Mouse (Mus musculus) testis, adult 2 months (tissue): ENCODE results near the gene Fam43b. TPM values are rescaled to one million over a fixed set of nuclear protein-coding genes. Genes with fewer than 3 reads are reported as not detected.

Experiments used
- H3K27ac ChIP-seq: fragments of 200-500 bp; 2 replicates; pipeline ENCODE4 v1.5.1; 2012; ENCODE audit warnings: low read depth, low read length; ENCODE audit not compliant: control insufficient read depth, insufficient read depth
- H3K27me3 ChIP-seq: fragments of 200-500 bp; 2 replicates; pipeline ENCODE4 v1.6.1; 2012; ENCODE audit warnings: mild to moderate bottlenecking, low read length, moderate library complexity; ENCODE audit not compliant: control insufficient read depth, insufficient read depth
- H3K36me3 ChIP-seq: fragments of 200-500 bp; 2 replicates; pipeline ENCODE4 v1.6.1; 2012; ENCODE audit warnings: mild to moderate bottlenecking, low read length; ENCODE audit not compliant: control insufficient read depth, insufficient read depth
- H3K4me1 ChIP-seq: fragments of 200-500 bp; 2 replicates; pipeline ENCODE4 v1.6.1; 2012; ENCODE audit warnings: low read length; ENCODE audit not compliant: control insufficient read depth, insufficient read depth
- H3K4me3 ChIP-seq: fragments of 200-500 bp; 2 replicates; pipeline ENCODE4 v1.5.1; 2012; ENCODE audit warnings: low read depth, mild to moderate bottlenecking, low read length, moderate library complexity, mixed read lengths; ENCODE audit not compliant: control insufficient read depth
- CTCF ChIP-seq: fragments of 200-500 bp; IDR thresholded peaks from 2 replicates; pipeline ENCODE4 v1.5.1; 2012; ENCODE audit warnings: low read depth, mild to moderate bottlenecking, inconsistent platforms, low read length, moderate library complexity; ENCODE audit not compliant: control insufficient read depth, insufficient read depth, insufficient replicate concordance
- POLR2A ChIP-seq: fragments of 200-500 bp; IDR thresholded peaks from 2 replicates; pipeline ENCODE4 v1.6.1; 2012; ENCODE audit warnings: low read depth, mild to moderate bottlenecking, inconsistent platforms, low read length, moderate library complexity; ENCODE audit not compliant: control insufficient read depth
- polyA plus RNA-seq: library from polyadenylated mRNA; depleted of rRNA; stranded (reverse); fragments of >200 nt; gene quantifications from 2 replicates; pipeline ENCODE4 v1.2.3, GENCODE M21; 2012

Gene Fam43b
- polyA plus RNA-seq, 1 experiment: not detected

DNA sequence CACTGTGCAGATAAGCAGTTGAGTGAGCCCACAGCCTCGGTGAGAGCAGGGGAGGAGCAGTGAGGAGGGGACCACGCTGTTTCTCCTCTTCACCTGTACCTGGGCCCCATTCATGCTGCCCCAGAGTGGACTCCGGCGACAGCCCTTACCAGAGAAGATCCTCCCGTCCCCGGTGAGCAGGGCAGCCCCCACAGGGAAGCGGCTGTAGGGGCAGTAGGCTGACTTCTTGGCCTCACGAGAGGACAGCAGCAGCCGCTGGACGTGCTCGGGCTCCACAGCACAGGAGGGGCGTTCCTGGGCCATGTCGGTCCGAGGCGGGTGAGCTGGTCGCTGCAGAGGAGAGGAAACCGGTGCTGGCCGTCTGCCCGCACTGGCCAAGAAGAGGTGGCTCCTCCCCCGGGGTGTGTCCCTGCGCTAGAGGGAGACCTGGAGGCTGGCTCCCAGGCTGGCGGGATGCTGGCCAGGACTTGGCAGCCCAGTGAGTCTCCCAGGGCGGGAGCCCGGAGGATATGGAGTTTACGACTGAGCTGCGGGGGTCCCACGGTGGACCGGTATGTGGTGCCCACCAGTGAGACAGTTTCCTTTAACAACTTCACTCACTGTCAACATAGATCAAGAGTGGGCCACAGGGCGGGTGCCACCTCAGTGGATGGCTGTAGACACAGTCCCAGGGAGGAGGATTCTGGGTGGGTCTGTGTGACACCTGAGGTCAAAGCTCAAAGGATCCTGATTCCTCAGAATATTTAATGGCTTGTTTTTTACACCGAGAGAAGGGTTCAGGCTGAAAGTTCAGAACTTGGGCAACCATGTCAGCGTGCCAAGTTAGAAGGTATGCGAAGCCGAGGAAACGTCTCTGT is 28.5 kb downstream of the Fam43b start, which contains the start of gene Cda:
Cda (minus strand) TSS at position 352 of the 857 bp plus-strand sequence.
- Histone ChIP-seq H3K4me1 (peaks cover 3% of the 10 kb centered on the region), H3K4me3 (no peak within 1 kb of the TSS), H3K36me3 (no peaks in the 10 kb centered on the region), H3K27me3 (no peaks in the 10 kb centered on the region), H3K27ac (no peak within 1 kb of the TSS)
- TF ChIP-seq CTCF: no peak
- TF ChIP-seq POLR2A: no peak

DNA sequence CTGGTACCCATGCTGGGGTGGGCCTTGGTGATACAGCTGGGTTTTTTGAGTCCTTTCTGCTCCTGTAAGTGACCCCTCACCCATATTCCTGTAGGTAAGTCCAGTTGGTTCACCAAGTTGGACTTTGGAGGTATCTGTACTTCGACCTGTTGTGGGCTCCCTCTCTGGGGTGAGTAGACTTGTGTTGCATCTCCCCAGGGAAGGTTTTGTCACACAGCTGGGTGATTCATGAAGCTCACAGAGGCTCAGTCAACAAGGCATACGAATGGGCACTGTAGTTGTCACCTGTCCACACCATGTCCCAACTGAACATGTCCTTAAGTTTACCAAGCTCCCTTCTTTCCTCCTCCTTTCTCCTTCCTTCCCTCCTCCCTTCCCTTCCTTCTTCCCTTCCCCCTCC is 29.8 kb downstream of the Fam43b start:
- no peaks in the 10 kb centered on the region for H3K27me3 ChIP-seq
- H3K27ac ChIP-seq: no peak overlapping the region
- TF ChIP-seq CTCF: no peak
- no peak for TF ChIP-seq POLR2A
- H3K4me1 ChIP-seq: peaks cover 3% of the 10 kb centered on the region
- no peak overlapping the region for H3K4me3 ChIP-seq
- no peaks in the 10 kb centered on the region for H3K36me3 ChIP-seq

DNA sequence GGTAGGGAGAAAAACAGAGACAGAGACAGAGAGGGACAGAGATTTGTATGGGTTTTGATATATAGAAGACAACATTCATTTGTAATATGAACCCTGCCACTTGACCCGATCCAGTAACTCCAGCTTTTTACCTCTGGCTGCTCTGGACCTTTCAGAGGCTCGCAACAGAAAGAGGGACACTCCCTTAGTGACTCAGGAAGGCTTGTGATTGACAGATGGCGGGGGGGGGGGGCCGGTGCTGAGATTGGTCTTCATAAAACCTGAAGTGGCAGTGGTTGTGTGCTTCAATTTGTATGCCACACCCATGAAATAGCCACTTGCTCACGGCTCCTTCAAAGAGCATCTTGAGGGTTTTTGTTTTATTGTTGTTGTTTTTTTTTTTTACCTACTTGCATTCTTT is 32.8 kb downstream of the Fam43b start:
- Histone ChIP-seq H3K4me3 (no peak overlapping the region), H3K27ac (no peak overlapping the region), H3K27me3 (no peaks in the 10 kb centered on the region), H3K4me1 (peaks cover 2% of the 10 kb centered on the region), H3K36me3 (no peaks in the 10 kb centered on the region)
- TF ChIP-seq CTCF (no peak), POLR2A (no peak)

DNA sequence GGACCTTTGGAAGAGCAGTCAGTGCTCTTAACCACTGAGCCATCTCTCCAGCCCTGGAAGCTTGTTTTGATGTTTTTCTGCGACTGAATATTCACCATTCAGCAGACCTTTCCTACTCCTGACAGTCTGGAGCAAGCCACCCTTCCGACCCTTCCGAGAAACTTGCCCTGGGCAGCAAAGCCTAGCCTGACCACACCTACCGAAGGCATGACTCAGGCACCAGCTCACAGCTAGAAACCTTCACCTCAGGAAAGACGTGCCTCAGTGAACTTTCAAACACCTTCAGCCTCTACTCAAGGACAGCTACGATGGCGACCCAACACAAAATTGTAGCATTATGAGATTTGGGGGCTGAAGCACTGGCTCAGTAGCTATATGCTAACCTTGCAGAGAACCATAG is 33.4 kb downstream of the Fam43b start:
- no peak overlapping the region for H3K27ac ChIP-seq
- H3K4me1 ChIP-seq: no peaks in the 10 kb centered on the region
- TF ChIP-seq POLR2A (no peak), CTCF (no peak)
- no peak overlapping the region for H3K4me3 ChIP-seq
- no peaks in the 10 kb centered on the region for H3K27me3 ChIP-seq
- H3K36me3 ChIP-seq: no peaks in the 10 kb centered on the region

DNA sequence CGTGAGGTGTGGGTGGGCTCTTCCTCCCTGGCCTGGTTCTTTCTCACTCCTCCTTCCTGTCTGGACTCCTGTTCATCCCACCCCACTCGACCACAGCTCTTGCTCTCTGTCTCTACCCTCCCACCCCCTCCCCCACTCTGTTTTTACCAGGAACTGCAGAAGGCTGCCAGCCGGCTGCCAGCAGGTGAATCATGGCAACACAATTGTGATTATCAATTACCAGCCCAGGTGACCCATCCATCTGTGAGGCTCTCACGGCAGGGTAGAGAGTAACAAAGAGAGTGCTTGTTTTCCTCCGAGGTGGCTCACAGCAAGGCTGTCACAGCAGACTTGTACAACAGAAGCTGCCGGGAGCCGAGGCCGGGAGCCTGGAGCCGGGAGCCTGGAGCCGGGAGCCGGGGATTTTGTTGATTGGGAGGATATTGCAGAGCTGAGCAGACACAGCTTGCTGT is 34.9 kb downstream of the Fam43b start:
- Histone ChIP-seq H3K36me3 (no peaks in the 10 kb centered on the region), H3K27ac (no peak overlapping the region), H3K4me1 (no peaks in the 10 kb centered on the region), H3K4me3 (no peak overlapping the region), H3K27me3 (no peaks in the 10 kb centered on the region)
- no peak for TF ChIP-seq POLR2A
- TF ChIP-seq CTCF: no peak

DNA sequence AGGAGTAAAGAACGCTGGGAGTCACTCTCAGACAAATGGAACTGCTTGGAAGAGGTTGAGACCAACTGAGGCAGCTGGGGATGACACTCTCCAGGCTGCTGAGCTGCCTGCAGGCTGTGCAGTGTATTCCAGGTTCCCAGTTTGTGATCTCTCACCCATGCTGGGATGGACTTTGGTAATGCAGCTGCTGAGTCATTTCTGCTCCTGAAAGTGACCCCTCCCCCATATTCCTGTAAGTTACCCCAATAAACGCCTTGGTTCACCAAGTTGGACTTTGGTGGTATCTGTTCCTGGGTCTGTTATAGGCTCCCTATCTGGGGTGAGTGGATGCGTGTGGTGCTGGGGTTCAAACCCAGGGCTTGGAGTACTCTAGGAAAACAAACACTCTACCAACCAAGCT is 38.2 kb downstream of the Fam43b start:
- Histone ChIP-seq H3K4me3 (no peak overlapping the region), H3K27ac (no peak overlapping the region), H3K4me1 (no peaks in the 10 kb centered on the region), H3K36me3 (no peaks in the 10 kb centered on the region), H3K27me3 (no peaks in the 10 kb centered on the region)
- TF ChIP-seq CTCF: no peak
- no peak for TF ChIP-seq POLR2A

DNA sequence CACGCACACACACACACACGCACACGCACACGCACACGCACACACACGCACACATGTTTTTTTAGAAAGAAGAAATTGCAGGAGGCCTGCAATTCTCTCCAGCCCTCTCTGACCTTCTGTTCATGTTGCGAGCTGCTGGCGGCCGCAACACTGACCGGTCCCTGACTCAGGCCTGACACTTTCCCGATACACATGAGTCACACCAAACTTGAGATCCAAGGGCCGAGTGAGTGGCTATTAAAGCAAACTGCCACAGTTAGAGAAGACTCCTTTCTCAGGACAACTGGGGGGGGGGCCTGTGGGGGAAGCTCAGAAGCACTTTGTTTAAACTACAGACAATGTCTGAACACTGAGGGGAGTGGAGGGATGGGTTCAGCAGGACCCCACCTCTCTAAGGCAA is 39.8 kb downstream of the Fam43b start:
- Histone ChIP-seq H3K27ac (no peak overlapping the region), H3K36me3 (no peaks in the 10 kb centered on the region), H3K27me3 (no peaks in the 10 kb centered on the region), H3K4me1 (no peaks in the 10 kb centered on the region), H3K4me3 (no peak overlapping the region)
- TF ChIP-seq CTCF: no peak
- TF ChIP-seq POLR2A: no peak
